Mouse (Mus musculus): ENCODE results near the gene Nexn. TPM values are rescaled to one million over a fixed set of nuclear protein-coding genes. Genes with fewer than 3 reads are reported as not detected.
"Not testable (repeated sequence)": the region's sequence is repeated elsewhere in the genome, so short reads cannot be mapped to it uniquely, and the experiment has no call there.

Nexn gene
- total RNA-seq, 2 experiments from 2014 or later: 8.6 to 30.7 TPM

GRCm38 (mm10) chr3:152235238-152235637, 30.9 kb downstream of the Nexn start:
- DNase-seq: no peak

GRCm38 (mm10) chr3:152231333-152232100, 34.6 kb downstream of the Nexn start:
- DNase-seq: no peak

GRCm38 (mm10) chr3:152229271-152229670, 36.9 kb downstream of the Nexn start:
- DNase-seq: no peak

GRCm38 (mm10) chr3:152228843-152229242, 37.3 kb downstream of the Nexn start:
- no peak for DNase-seq

GRCm38 (mm10) chr3:152225906-152226305, 40.2 kb downstream of the Nexn start:
- no peak for DNase-seq

GRCm38 (mm10) chr3:152224918-152225317, 41.2 kb downstream of the Nexn start:
- no peak for DNase-seq

GRCm38 (mm10) chr3:152213416-152213815, 52.7 kb downstream of the Nexn start:
- DNase-seq: no peak

- DNase-seq: no peak
These were observed 54.3 kb downstream of the Nexn start for GRCm38 (mm10) chr3:152211731-152212279.

GRCm38 (mm10) chr3:152210728-152211391, 55.3 kb downstream of the Nexn start:
- peak; percentile 82 for DNase-seq

GRCm38 (mm10) chr3:152209967-152210634, 56.0 kb downstream of the Nexn start, which contains the start of the genes Dnajb4 and Fubp1:
TSS of gene Dnajb4 (minus strand) at chr3:152210302.
TSS of gene Fubp1 (plus strand) at chr3:152210422.
- DNase-seq: peak; percentile 100

GRCm38 (mm10) chr3:152209177-152209966, 56.8 kb downstream of the Nexn start:
- DNase-seq: peak; percentile 10

GRCm38 (mm10) chr3:152208096-152208885, 57.9 kb downstream of the Nexn start:
- DNase-seq: no peak

- no peak for DNase-seq
These were observed 59.0 kb downstream of the Nexn start for GRCm38 (mm10) chr3:152207156-152207555.

- no peak for DNase-seq
These were observed 61.6 kb downstream of the Nexn start for GRCm38 (mm10) chr3:152204577-152204976.

GRCm38 (mm10) chr3:152203996-152204395, 62.2 kb downstream of the Nexn start:
- no peak for DNase-seq

GRCm38 (mm10) chr3:152203411-152203810, 62.7 kb downstream of the Nexn start:
- no peak for DNase-seq

- no peak for DNase-seq
These were observed 63.2 kb downstream of the Nexn start for GRCm38 (mm10) chr3:152202942-152203341.

GRCm38 (mm10) chr3:152201651-152202050, 64.5 kb downstream of the Nexn start:
- DNase-seq: peak; percentile 47

GRCm38 (mm10) chr3:152201181-152201580, 65.0 kb downstream of the Nexn start:
- DNase-seq: no peak

GRCm38 (mm10) chr3:152199125-152199524, 67.0 kb downstream of the Nexn start:
- DNase-seq: no peak

- DNase-seq: not testable (repeated sequence)
These were observed 68.9 kb downstream of the Nexn start for GRCm38 (mm10) chr3:152197246-152197645.

Data from adrenal gland, postnatal 10 days (tissue).